Mouse (Mus musculus) myocyte (in vitro differentiated cells): ENCODE data around the gene Dnajb12.

ENCODE experiments used
- MYOG ChIP-seq, 3 experiments: IDR thresholded peaks; one replicate each; pipeline ENCODE4 v1.6.1; 2011; ENCODE audit warnings: control low read depth in 2 of 3, low read depth in 2 of 3, mild to moderate bottlenecking in 2 of 3; ENCODE audit not compliant: insufficient read length in 2 of 3, control insufficient read depth in 1 of 3, insufficient read depth in 1 of 3
- POLR2A ChIP-seq: IDR thresholded peaks from one replicate; pipeline ENCODE4 v1.6.1; 2011; ENCODE audit warnings: low read depth, mild to moderate bottlenecking, control low read depth, moderate library complexity; ENCODE audit not compliant: insufficient read length
- USF1 ChIP-seq: IDR thresholded peaks from one replicate; pipeline ENCODE4 v1.6.1; 2011; ENCODE audit warnings: low read depth, mild to moderate bottlenecking, control low read depth, moderate library complexity

DNA sequence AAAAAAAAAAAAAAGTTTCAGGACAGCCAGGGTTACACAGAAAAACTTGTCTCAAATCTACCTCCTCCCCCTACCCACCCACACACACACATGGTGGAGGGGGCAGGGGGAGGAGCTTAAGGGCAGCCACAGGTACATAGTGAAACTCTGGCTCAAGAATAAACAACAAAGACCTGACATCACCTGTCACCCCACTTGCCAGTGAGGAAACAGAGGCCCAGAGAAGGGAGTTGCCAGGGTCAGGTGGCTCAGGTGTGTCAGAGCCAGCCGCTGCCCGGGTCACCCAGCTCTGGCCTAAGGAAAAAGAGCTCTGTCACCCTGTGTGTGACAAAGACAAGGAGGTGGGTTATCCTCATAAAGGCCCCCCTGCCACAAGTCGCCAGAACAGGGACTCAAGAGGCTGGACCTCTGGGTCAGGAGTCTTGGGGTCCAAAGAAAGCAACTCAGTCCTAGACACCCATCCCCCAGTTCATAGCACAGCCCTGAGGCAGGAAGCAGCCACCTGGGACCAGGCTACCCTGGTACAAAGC is 27.8 kb downstream of the Dnajb12 start:
- TF ChIP-seq POLR2A (no peak), MYOG (IDR thresholded peaks at IDR 0.05; ENCODE audit: control insufficient read depth in 1 of 3, insufficient read depth in 1 of 3, insufficient read length in 2 of 3, low read depth in 2 of 3) (no peak), USF1 (no peak)
